In genomic region chr5:119415835-119416234, GRCm38 (mm10) we compare ENCODE assay signal across 20 mouse cellular contexts.
"Had no signal": no experiment of that assay in that cellular context is flagged by ENCODE, and none has a peak within 500 bp of the region (broad histone marks: within the 10 kb centered on the region; RNA-seq: fewer than 3 reads in every experiment).

No protein-coding gene starts in this region.

- H3K4me2 ChIP-seq: limb, embryonic 12.5 days; liver, embryonic 13.5 days; midbrain, embryonic 12.5 days; midbrain, embryonic 15.5 days; neural tube, embryonic 12.5 days; neural tube, embryonic 15.5 days; stomach, embryonic 15.5 days had no signal

- DNase-seq: kidney, adult 2 months; kidney, postnatal 36 days; layer of hippocampus, postnatal 36 days; liver, embryonic 13.5 days; lung, adult 2 months; lung, postnatal 14 days; right cerebral cortex, adult 18-20 months; right cerebral cortex, postnatal 14 days; right cerebral cortex, postnatal 4 days; spleen, adult 18-20 months; thymus, postnatal 25 days had no signal

- H3K9ac ChIP-seq: limb, embryonic 12.5 days; liver, embryonic 13.5 days; midbrain, embryonic 12.5 days; midbrain, embryonic 15.5 days; neural tube, embryonic 12.5 days; neural tube, embryonic 15.5 days; stomach, embryonic 15.5 days had no signal

- H3K4me3 ChIP-seq: left cerebral cortex, adult 2 months; limb, embryonic 12.5 days; liver, embryonic 13.5 days; midbrain, embryonic 12.5 days; midbrain, embryonic 15.5 days; neural tube, embryonic 12.5 days; neural tube, embryonic 15.5 days; stomach, embryonic 15.5 days had no signal

- H3K4me1 ChIP-seq: liver, embryonic 13.5 days; midbrain, embryonic 12.5 days; midbrain, embryonic 15.5 days; neural tube, embryonic 12.5 days; neural tube, embryonic 15.5 days; stomach, embryonic 15.5 days had no signal

- H3K9me3 ChIP-seq: liver, embryonic 13.5 days; midbrain, embryonic 15.5 days; neural tube, embryonic 12.5 days; neural tube, embryonic 15.5 days; stomach, embryonic 15.5 days had no signal

- H3K27ac ChIP-seq: kidney, postnatal 0 days; left cerebral cortex, adult 2 months; limb, embryonic 12.5 days; liver, embryonic 13.5 days; macrophage; midbrain, embryonic 12.5 days; midbrain, embryonic 15.5 days; neural tube, embryonic 12.5 days; neural tube, embryonic 15.5 days; stomach, embryonic 15.5 days had no signal

- H3K36me3 ChIP-seq: limb, embryonic 12.5 days; liver, embryonic 13.5 days; midbrain, embryonic 12.5 days; midbrain, embryonic 15.5 days; neural tube, embryonic 12.5 days; neural tube, embryonic 15.5 days; stomach, embryonic 15.5 days had no signal

- ATAC-seq: midbrain, embryonic 15.5 days had no signal

- H3K27me3 ChIP-seq: liver, embryonic 13.5 days; midbrain, embryonic 15.5 days; neural tube, embryonic 12.5 days; neural tube, embryonic 15.5 days; stomach, embryonic 15.5 days had no signal
